Mouse (Mus musculus) Patski (cell line): Measurements from ENCODE around the gene 1300017J02Rik. TPM values are rescaled to one million over a fixed set of nuclear protein-coding genes. Genes with fewer than 3 reads are reported as not detected.
A peak's percentile ranks its signal among the peaks of the same experiment; 100 is the strongest.

Experiments
- ATAC-seq: fragments of 100-300 bp; one replicate; pipeline ENCODE4 v1.8.0; 2021
- CTCF ChIA-PET: fragments of 350-600 bp; sonication (Branson Sonifier 250); formaldehyde crosslinking; loops from one replicate; lab custom pipeline; 2022; ENCODE audit warnings: inconsistent platforms; lab: Charles Lee
- POLR2A ChIA-PET: fragments of 350-600 bp; sonication (Branson Sonifier 250); formaldehyde crosslinking; loops from one replicate; lab custom pipeline; 2022; ENCODE audit warnings: antibody characterized with exemption, inconsistent platforms; lab: Charles Lee
- DNase-seq: peaks from one replicate; pipeline ENCODE4 v3.0.0-alpha.2; 2011; ENCODE audit warnings: low read depth, low spot score
- H3K27me3 ChIP-seq: fragments of 371-371 bp; one replicate; pipeline ENCODE4 v1.5.1; 2021
- CTCF ChIP-seq: fragments of 100-300 bp; IDR thresholded peaks from one replicate; pipeline ENCODE4 v1.5.1; 2021
- in situ Hi-C: fragments of 300-500 bp; cut with MboI; formaldehyde crosslinking; loops from 3 replicates; pipeline ENCODE4 v1.11.1; 2018; ENCODE audit warnings: low pct_unique_long_range_greater_than_20kb, mixed read lengths
- polyA plus RNA-seq: library from polyadenylated mRNA; unstranded; gene quantifications from one replicate; pipeline ENCODE4 v1.2.3, GENCODE M21; 2021

Gene 1300017J02Rik
- polyA plus RNA-seq, 1 experiment from 2014 or later: 0.12 TPM

DNA sequence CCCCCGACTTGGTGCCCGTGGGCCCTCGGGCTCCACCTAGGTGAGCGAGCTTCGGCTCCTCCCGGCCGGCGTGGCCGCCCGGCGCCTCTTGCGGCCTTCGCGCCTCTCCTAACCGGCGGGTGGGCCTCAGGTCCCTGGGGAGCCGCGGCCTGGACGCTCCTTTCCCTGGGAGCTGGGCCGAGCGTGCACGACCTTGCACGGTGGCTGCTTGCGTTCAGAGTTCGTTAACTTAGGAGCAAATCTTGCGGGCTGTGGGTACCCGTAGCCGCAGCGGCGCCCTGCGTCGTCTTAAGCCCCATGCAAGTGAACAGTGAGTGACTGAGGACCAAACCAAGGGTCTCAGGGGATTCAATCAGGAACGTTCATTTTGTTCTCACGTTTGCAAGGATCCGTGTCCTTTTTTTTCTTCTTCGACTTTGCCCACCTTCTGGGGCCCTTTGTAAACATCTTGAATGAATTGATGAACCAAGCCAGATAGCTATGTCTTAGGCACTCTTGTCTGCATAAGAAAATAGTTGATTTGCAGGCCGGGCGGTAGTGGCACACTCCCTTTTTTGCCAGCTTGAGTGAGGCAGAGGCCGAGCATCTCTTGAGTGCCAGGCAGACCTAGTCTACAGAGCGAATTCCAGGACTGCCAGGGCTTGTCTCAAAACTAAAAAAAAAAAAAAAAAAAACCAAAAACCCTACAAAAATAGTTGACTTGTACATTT lies 605 bp upstream of the 1300017J02Rik start:
- ATAC-seq: peak; percentile 72
- CTCF ChIA-PET: interaction anchor here (0.7 kb wide), 1 partner anchor 221 kb away, joined by 3 read pairs; no protein-coding TSS in a partner anchor
- no peak for DNase-seq
- H3K27me3 ChIP-seq: no peaks in the 10 kb centered on the region
- POLR2A ChIA-PET: interaction anchor here (0.6 kb wide), 2 partner anchors 401 to 553 kb away, joined by 3 to 4 read pairs; no protein-coding TSS in a partner anchor
- in situ Hi-C loops: loop anchor here (10.0 kb wide), 3 partner anchors 191 to 681 kb away; partner anchors contain the start of genes Anapc13, Cep63 and Rab6b
- TF ChIP-seq CTCF: no peak

DNA sequence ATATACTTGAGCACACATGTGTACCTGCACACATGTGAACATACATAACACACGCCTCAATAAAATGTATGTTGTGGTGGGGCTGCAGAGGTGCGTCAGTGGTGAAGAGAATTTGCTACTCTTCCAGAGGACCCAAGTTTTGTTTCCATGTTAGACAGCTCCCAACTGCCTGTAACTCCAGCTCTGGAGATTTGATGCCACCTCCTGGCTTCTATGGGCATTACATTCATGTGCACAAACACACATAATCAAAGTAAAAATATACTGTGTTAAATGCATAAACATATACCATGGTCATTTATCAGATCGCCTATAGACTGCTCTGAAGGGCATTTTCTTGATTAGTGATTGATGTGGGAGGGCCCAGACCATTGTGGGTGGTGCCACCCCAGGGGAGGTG lies 2.2 kb downstream of the 1300017J02Rik start:
- POLR2A ChIA-PET: interaction anchor here (0.7 kb wide), 1 partner anchor 60 kb away, joined by 3 read pairs; no protein-coding TSS in a partner anchor
- CTCF ChIA-PET: interaction anchor here (1.0 to 1.7 kb wide), 3 partner anchors 94 to 665 kb away, joined by 3 to 5 read pairs (median 4); no protein-coding TSS in a partner anchor
- no peaks in the 10 kb centered on the region for H3K27me3 ChIP-seq
- ATAC-seq: no peak
- no peak for DNase-seq
- TF ChIP-seq CTCF: peak; percentile 85
- in situ Hi-C loops: loop anchor here (5.0 to 10.0 kb wide), 4 partner anchors 188 to 678 kb away; partner anchors contain the start of genes Anapc13, Cep63 and Rab6b

DNA sequence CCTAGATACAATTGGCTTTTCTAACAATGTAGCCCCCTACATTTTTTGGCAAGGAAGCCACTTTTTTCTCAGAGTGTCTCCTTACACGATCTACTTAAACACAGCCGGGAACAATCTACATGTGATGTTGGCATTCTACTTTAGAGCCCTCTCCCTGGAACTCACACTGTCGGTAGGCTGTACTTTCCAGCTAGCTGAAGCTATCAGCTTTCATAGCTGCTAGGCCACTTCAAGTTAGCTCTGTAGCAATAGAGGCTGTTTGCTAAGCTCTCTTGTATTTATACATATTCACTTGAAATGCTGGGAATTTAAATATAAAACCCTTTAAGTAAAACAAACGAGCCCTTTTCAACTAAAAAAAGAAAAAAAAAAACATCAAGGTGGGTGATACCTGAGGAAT lies 2.6 kb downstream of the 1300017J02Rik start:
- ChIA-PET CTCF (interaction anchor here (1.0 to 1.7 kb wide), 3 partner anchors 93 to 664 kb away, joined by 3 to 5 read pairs (median 4); no protein-coding TSS in a partner anchor), POLR2A (interaction anchor here (0.7 kb wide), 1 partner anchor 61 kb away, joined by 3 read pairs; no protein-coding TSS in a partner anchor)
- DNase-seq (no peak), ATAC-seq (no peak)
- no peaks in the 10 kb centered on the region for H3K27me3 ChIP-seq
- TF ChIP-seq CTCF: no peak
- in situ Hi-C loops: loop anchor here (5.0 to 10.0 kb wide), 4 partner anchors 187 to 677 kb away; partner anchors contain the start of genes Anapc13, Cep63 and Rab6b

DNA sequence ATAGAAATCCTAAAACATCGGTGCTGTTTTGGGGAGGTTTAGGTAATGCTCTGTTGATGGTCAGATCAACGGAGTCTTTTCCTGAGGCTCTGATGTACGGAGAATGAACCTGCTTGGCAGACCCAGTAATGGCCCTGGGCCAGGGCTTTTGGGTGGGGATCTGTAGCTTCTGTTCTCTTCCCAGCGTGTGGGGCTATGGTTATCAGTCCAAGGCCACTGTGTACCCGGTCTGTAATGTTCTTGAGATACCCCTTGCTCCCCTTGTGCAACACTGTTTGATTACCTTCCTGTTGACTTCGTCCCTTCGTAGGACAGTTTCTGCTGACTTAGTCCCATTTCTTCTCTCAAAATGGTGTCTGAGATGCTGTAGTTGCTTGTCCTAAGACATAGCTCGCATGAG lies 3.8 kb downstream of the 1300017J02Rik start:
- no peaks in the 10 kb centered on the region for H3K27me3 ChIP-seq
- TF ChIP-seq CTCF: no peak
- in situ Hi-C loops: loop anchor here (5.0 to 10.0 kb wide), 4 partner anchors 186 to 676 kb away; partner anchors contain the start of genes Anapc13, Cep63 and Rab6b
- DNase-seq (no peak), ATAC-seq (no peak)
- CTCF ChIA-PET: no interaction called here
- POLR2A ChIA-PET: no interaction called here

DNA sequence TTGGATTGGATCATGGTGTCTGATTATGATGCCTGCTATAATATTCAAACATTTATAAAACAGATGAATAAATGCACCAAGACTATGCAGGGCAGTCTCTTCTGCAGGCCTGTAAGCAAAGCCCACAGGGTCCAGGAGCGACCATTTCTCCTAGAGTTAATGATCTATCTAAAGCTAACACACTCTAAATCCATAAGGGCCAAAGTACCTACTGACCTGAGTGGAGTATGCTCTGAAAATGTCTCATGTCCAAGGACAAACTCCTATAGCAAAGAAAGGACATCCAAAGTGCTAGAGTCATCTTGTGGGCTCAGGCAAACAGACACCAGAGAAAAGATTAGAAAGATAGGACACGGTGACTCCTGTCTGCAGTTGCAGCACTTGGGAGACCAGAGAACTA lies 10.4 kb downstream of the 1300017J02Rik start:
- CTCF ChIA-PET: no interaction called here
- in situ Hi-C loops: no loop called here
- TF ChIP-seq CTCF: no peak
- DNase-seq (no peak), ATAC-seq (no peak)
- peaks cover 3% of the 10 kb centered on the region for H3K27me3 ChIP-seq
- POLR2A ChIA-PET: interaction anchor here (0.6 kb wide), 1 partner anchor 641 kb away, joined by 3 read pairs; no protein-coding TSS in a partner anchor

DNA sequence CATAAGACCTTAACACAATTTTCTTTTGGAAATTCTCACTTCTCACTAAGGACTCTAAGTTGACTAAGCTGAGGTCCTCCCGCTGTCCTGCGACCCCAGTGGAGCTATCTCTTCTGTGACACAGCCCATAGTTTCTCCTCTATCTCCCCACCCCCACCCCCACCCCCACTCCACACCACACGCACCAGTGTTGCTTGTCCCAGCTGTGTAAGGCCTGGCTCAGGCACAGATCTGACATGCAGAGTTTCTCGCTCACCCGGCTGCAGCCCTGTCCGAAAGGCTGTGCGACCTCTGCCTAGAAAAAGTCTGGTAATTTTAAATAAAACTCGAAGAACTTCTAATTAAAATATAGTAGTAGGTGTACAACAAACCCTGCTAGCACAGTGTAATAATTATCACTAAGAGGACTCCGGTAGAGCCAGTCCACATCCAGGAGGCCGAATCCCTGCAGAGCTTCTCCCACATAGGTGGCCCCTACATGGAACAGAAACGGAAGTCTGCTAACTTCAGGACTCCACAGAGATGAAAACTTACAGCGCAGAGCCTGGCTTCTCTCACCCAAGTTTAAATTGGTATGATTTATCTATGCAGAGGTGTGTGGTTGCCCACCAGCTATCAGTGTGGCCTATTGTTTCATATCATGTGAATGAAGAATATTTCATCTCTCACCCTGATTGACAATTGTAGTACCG lies 16.2 kb downstream of the 1300017J02Rik start:
- in situ Hi-C loops: no loop called here
- TF ChIP-seq CTCF: no peak
- DNase-seq (no peak), ATAC-seq (no peak)
- ChIA-PET CTCF (no interaction called here), POLR2A (no interaction called here)
- H3K27me3 ChIP-seq: peaks cover 7% of the 10 kb centered on the region

DNA sequence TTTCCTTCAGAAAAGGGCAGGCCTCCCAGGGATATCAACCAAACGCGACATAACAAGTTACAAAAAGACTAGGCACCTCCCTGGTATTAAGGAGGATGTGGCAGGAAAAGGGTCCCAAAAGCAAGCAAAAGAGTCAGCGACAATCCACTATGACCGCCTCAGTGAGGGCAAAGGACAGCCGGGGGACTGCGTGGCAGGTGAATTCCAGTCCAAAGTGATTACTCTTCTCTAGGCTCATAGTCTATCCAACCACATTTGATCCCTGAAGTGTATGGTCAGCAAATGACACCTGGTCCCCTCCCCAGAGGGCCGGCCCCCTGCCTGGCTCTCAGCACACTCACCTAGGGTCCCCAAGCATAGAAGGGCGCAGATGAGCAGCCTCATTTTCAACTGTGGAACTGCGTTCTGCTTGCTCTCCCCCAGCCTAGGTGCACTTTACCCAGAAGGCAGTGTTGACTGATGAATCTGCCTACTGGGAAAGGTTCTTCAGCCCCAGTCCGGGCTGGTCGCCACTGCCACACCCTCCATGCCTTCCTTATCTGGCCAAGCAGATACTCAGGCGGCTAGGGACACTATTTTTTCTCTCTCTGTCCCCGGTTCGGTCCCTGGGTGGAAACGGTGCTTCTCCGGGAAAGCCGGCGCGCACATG lies 16.9 kb downstream of the 1300017J02Rik start:
- POLR2A ChIA-PET: no interaction called here
- CTCF ChIA-PET: no interaction called here
- DNase-seq (no peak), ATAC-seq (no peak)
- in situ Hi-C loops: no loop called here
- TF ChIP-seq CTCF: no peak
- peaks cover 7% of the 10 kb centered on the region for H3K27me3 ChIP-seq

DNA sequence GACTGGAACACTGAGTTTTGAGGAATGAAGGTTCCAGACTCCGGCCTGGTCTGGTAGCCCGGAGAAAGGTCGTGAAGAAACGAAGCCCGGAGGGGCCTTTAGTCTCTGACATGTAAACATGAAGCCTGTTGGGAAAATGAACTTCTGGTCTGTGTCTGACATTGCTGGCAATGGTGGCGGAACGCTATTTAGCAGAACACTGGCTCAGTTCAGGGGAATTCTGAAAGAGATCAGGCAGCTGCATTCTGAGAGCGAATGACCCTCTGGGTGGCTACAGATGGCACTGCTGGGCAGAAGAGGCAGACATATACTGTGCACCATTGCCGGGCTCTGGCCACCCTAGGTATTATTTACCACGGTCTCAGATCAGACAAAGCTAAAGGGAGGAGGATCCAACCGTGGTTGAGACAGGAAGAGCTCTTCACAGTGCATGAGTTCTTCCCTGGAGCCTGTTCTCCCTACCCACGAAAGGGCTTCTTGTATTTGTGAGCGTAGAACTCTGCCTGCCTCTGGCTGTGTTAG lies 17.9 kb downstream of the 1300017J02Rik start:
- in situ Hi-C loops: no loop called here
- ATAC-seq: no peak
- CTCF ChIA-PET: interaction anchor here (0.7 kb wide), 1 partner anchor 8 kb away, joined by 3 read pairs; no protein-coding TSS in a partner anchor
- peaks cover 7% of the 10 kb centered on the region for H3K27me3 ChIP-seq
- no peak for DNase-seq
- TF ChIP-seq CTCF: no peak
- POLR2A ChIA-PET: no interaction called here

DNA sequence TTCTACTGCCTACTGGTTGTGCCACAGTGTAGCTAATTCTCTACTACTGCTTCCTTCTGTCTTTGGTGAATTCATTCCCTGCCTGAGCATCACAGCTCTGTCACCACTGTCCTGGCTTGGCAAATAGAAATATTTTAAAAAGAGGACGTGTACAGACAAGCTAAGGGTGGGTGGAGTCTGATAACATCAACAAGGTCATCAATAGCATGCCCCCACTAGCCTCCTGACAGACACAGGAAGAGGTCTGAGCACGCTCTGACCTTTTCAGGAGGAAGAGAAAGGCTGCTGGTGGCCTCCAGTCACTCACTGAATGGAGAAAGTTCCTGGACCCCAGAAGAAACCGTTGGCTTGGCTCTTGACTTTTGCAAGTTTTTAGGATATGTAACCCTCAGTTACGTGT lies 18.5 kb downstream of the 1300017J02Rik start:
- ChIA-PET CTCF (interaction anchor here (0.7 kb wide), 1 partner anchor 8 kb away, joined by 3 read pairs; no protein-coding TSS in a partner anchor), POLR2A (no interaction called here)
- no peak for TF ChIP-seq CTCF
- DNase-seq (no peak), ATAC-seq (no peak)
- H3K27me3 ChIP-seq: peaks cover 8% of the 10 kb centered on the region
- in situ Hi-C loops: no loop called here

DNA sequence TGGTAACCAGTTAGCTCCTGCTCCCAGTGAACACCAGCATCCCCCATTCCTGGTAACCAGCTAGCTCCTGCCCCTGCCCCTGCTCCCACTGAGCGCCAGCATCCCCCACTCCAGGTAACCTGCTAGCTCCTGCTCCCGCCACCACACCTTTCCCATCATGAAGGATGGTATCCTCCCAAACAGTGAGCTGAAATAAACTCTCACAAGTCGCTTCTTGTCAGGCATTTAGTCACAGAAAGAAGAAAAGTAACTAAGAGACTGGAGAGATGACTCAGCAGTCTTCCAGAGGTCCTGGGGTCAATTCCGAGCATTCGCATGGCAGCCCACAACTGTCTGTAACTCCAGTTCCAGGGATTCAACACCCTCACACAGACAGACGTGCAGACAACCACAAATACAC lies 28.0 kb downstream of the 1300017J02Rik start:
- peaks cover 6% of the 10 kb centered on the region for H3K27me3 ChIP-seq
- no peak for DNase-seq
- TF ChIP-seq CTCF: no peak
- POLR2A ChIA-PET: no interaction called here
- in situ Hi-C loops: no loop called here
- CTCF ChIA-PET: interaction anchor here (0.6 kb wide), 1 partner anchor 10 kb away, joined by 3 read pairs; no protein-coding TSS in a partner anchor
- ATAC-seq: no peak
